Comparison of ENCODE assay signal across 21 mouse cellular contexts in genomic region chr8:123651390-123652098, GRCm38 (mm10). TPM values are rescaled to one million over a fixed set of nuclear protein-coding genes. Genes with fewer than 3 reads are reported as not detected.
A peak's percentile ranks its signal among the peaks of the same experiment; 100 is the strongest.
DNase-seq lines count a peak whose midpoint lies in the region; ATAC-seq and TF ChIP-seq lines count a peak whose summit lies in the region.
"Had no signal": no experiment of that assay in that cellular context is flagged by ENCODE, and none has a peak within 500 bp of the region (broad histone marks: within the 10 kb centered on the region; RNA-seq: fewer than 3 reads in every experiment).

No protein-coding gene starts in this region.

- H3K27ac ChIP-seq in heart, embryonic 12.5 days (ENCODE audit: poor library complexity, severe bottlenecking) = peak overlapping the region; percentile 44; the same call in 1 of the 2 replicates
- no peak overlapping the region for H3K27ac ChIP-seq in kidney, postnatal 0 days
- H3K27ac ChIP-seq in kidney, adult 2 months (ENCODE audit: insufficient read depth, low read depth, low read length) = no peak overlapping the region
- H3K27ac ChIP-seq: forebrain, embryonic 10.5 days; hindbrain, embryonic 12.5 days; layer of hippocampus, adult 2 months; midbrain, embryonic 10.5 days had no signal

- no peak for ATAC-seq in heart, embryonic 12.5 days (ENCODE audit: insufficient number of reproducible peaks, low FRiP score)
- no peak for ATAC-seq in kidney, postnatal 0 days (replicated peaks; ENCODE audit: low FRiP score, low read depth)
- ATAC-seq: activated CD4-positive, CD25-positive, alpha-beta regulatory T cell, adult 4 months; forebrain, embryonic 16.5 days had no signal

- TF ChIP-seq POLR2A in kidney, adult 2 months (IDR thresholded peaks at IDR 0.05; ENCODE audit: low read depth, low read length) = no peak

- H3K9me3 ChIP-seq in heart, embryonic 12.5 days (replicated peaks) = no peaks in the 10 kb centered on the region
- no peaks in the 10 kb centered on the region for H3K9me3 ChIP-seq in kidney, postnatal 0 days (replicated peaks; ENCODE audit: low read length)
- H3K9me3 ChIP-seq: forebrain, embryonic 10.5 days; hindbrain, embryonic 12.5 days; midbrain, embryonic 10.5 days had no signal

- H3K9ac ChIP-seq in heart, embryonic 12.5 days = no peak overlapping the region
- no peak overlapping the region for H3K9ac ChIP-seq in kidney, postnatal 0 days (ENCODE audit: low read depth, low read length)
- H3K9ac ChIP-seq: hindbrain, embryonic 12.5 days had no signal

- no peak for TF ChIP-seq CTCF in kidney, postnatal 0 days (IDR thresholded peaks at IDR 0.05; ENCODE audit: low read depth)
- no peak for TF ChIP-seq CTCF in kidney, adult 2 months (conservative IDR thresholded peaks at IDR 0.05; ENCODE audit: insufficient read depth, insufficient read length, low read depth, low read length)

- H3K27me3 ChIP-seq in heart, embryonic 12.5 days (replicated peaks) = peaks cover under 1% of the 10 kb centered on the region; the same call in 1 of the 2 replicates
- H3K27me3 ChIP-seq in kidney, postnatal 0 days (ENCODE audit: insufficient read depth, low read length) = no peaks in the 10 kb centered on the region
- no peaks in the 10 kb centered on the region for H3K27me3 ChIP-seq in kidney, adult 2 months (replicated peaks; ENCODE audit: control insufficient read depth, insufficient read depth, low read length)
- H3K27me3 ChIP-seq: hindbrain, embryonic 12.5 days had no signal

- DNase-seq in heart, adult 18-20 months = no peak
- peak; percentile 14 for DNase-seq in kidney, postnatal 0 days (ENCODE audit: low spot score)
- DNase-seq in kidney, adult 2 months = no peak
- DNase-seq in ovary, adult 18-20 months (ENCODE audit: low spot score) = peak; percentile 47
- no peak for DNase-seq in ovary, postnatal 10 days (ENCODE audit: low spot score)
- no peak for DNase-seq in left cerebral cortex, postnatal 10 days (ENCODE audit: extremely low spot score in 1 of 2, low spot score in 2 of 2)
- DNase-seq: B cell, adult 2 months; cerebellum, adult 18-20 months; cerebellum, postnatal 14 days; gastrocnemius, postnatal 10 days; kidney, adult 18-20 months; kidney, postnatal 25 days; thymus, postnatal 36 days had no signal

- 56% methylated on average over 5 of the region's 5 CpGs for WGBS in heart, embryonic 12.5 days
- WGBS in kidney, postnatal 0 days = 69% methylated on average over 5 of the region's 5 CpGs
- WGBS in kidney, adult 2 months = 89% methylated on average over 5 of the region's 5 CpGs

- intact Hi-C loops in left cerebral cortex, postnatal 10 days (cut with DNase I) = loop anchor here (2.0 to 5.0 kb wide), 3 partner anchors 76 to 133 kb away; no protein-coding TSS in a partner anchor

- no peak overlapping the region for H3K4me3 ChIP-seq in heart, embryonic 12.5 days
- H3K4me3 ChIP-seq in kidney, postnatal 0 days (replicated peaks; ENCODE audit: low read depth, low read length) = no peak overlapping the region
- H3K4me3 ChIP-seq in kidney, adult 2 months (ENCODE audit: insufficient read depth, low read depth, low read length) = no peak overlapping the region
- H3K4me3 ChIP-seq: forebrain, embryonic 10.5 days; hindbrain, embryonic 12.5 days; layer of hippocampus, adult 2 months; midbrain, embryonic 10.5 days had no signal

- peaks cover 7% of the 10 kb centered on the region; the same call in 1 of the 2 replicates for H3K36me3 ChIP-seq in heart, embryonic 12.5 days
- peaks cover 4% of the 10 kb centered on the region; the same call in 1 of the 2 replicates for H3K36me3 ChIP-seq in kidney, postnatal 0 days (ENCODE audit: insufficient read depth, low read length)
- no peaks in the 10 kb centered on the region for H3K36me3 ChIP-seq in kidney, adult 2 months (ENCODE audit: control insufficient read depth, insufficient read depth, low read length)
- H3K36me3 ChIP-seq: G1E had no signal

- no peak overlapping the region for H3K4me2 ChIP-seq in heart, embryonic 12.5 days
- H3K4me2 ChIP-seq in kidney, postnatal 0 days (ENCODE audit: low read length) = no peak overlapping the region
- H3K4me2 ChIP-seq: hindbrain, embryonic 12.5 days had no signal

- peaks cover 22% of the 10 kb centered on the region for H3K4me1 ChIP-seq in heart, embryonic 12.5 days (replicated peaks)
- peaks cover 13% of the 10 kb centered on the region for H3K4me1 ChIP-seq in kidney, postnatal 0 days (replicated peaks; ENCODE audit: insufficient read depth, low read length)
- H3K4me1 ChIP-seq in kidney, adult 2 months (ENCODE audit: control insufficient read depth, insufficient read depth, low read length) = no peaks in the 10 kb centered on the region

RNA-seq across cellular contexts. Expression of gene Rhou, which starts 2.2 kb away (rescaled TPM):
- polyA plus RNA-seq in heart, embryonic 12.5 days (2016; fragmentation: Nextera tagmentation; extraction: Ambion mirVana) = 10.7 and 13.4 TPM in 2 replicates
- total RNA-seq in heart, adult 18-20 months (2021) = 1 to 10 TPM; 6.3 to 8.9 TPM
- polyA plus RNA-seq in kidney, postnatal 0 days (2015; fragmentation: Nextera tagmentation; extraction: Ambion mirVana) = 4.3 and 4.9 TPM in 2 replicates
- 3.4 and 4.6 TPM in 2 replicates for polyA plus RNA-seq in kidney, adult 2 months (2012; rRNA removed)
- total RNA-seq in left cerebral cortex, postnatal 10 days (2021) = 10 to 100 TPM; 55.4 to 56.1 TPM
- polyA plus RNA-seq: activated CD4-positive, CD25-positive, alpha-beta regulatory T cell, adult 4 months; G1E had no signal

Comparison
In these comparisons a context has a peak if more than half of its experiments do, and no peak if none do; other contexts are left out.
1. DNase-seq: peak in kidney, postnatal 0 days (single experiment) and ovary, adult 18-20 months (single experiment); none in heart, adult 18-20 months (0 of 2), kidney, adult 2 months (single experiment), ovary, postnatal 10 days (single experiment) and left cerebral cortex, postnatal 10 days (0 of 2).